Mouse (Mus musculus): ENCODE measurements around the gene P2ry6. TPM values are rescaled to one million over a fixed set of nuclear protein-coding genes. Genes with fewer than 3 reads are reported as not detected.
A peak's percentile ranks its signal among the peaks of the same experiment; 100 is the strongest.

Gene P2ry6
- total RNA-seq, 4 experiments from 2014 or later: 2.7 to 4.0 (median 3.3) TPM

DNA sequence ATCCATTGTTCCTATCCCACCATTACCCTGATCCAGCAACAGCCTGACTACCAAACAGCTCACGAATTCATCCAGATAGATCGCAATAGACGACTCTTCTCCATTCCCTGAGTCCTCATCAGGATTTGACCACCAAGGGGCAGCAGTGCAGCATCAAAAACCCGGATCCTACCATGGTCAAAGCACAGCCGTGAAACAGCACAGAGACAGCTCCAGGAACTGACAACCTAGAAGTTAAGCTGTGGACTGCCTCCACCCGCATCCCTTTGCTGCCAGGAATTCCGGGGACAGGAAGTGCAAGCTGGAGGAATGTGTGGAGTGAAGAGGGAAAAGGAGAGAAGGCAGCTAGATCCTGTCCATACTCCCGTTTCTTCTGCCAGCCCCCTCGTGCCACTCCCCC, 13.6 kb upstream of the P2ry6 start:
- peak; percentile 90 for DNase-seq (ENCODE audit: low spot score)

DNA sequence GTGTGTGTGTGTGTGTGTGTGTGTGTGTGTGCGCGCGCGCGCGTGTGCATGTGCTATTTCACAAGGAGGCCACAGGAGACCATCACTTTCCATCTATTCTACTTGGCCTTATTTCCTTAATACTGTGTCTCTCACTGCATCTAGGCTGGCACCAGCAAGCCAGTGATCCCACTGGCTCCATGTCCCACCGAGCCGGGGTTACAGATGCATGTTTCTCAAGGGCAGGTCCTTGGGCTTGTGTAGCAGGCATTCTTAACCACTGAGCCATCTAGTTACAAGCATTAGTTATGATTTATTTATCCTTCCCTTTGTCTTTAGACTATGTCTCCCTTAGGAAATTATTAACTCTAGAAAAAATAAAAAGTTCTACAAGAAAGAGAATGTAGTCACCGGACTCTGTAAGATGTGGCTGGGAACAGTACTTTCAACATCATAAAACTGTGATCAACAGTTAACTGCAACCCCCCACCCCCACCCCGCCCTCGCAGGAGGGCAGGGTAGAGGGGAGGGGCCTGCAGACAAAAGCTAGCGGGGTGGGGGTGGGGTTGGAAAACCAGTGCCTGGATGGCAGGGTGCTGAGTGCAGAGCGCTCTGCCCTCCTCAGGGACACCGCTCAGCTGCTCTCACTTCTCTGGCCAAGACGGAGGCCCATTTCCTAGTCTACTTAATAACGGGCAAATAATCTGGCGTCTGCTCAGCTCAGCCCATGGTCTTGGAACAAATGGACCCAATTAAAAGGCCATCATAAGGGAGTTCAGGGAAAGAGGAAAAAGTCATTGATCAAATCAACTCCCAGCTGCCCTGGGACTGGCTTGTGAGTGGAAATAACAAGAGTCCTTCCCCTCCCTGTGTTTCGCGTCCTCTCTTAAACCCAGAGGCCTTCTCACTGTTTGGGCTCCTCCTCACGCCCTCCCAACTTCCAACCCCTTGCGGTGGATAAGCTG, 10.3 kb upstream of the P2ry6 start:
- no peak for DNase-seq (ENCODE audit: low spot score)

DNA sequence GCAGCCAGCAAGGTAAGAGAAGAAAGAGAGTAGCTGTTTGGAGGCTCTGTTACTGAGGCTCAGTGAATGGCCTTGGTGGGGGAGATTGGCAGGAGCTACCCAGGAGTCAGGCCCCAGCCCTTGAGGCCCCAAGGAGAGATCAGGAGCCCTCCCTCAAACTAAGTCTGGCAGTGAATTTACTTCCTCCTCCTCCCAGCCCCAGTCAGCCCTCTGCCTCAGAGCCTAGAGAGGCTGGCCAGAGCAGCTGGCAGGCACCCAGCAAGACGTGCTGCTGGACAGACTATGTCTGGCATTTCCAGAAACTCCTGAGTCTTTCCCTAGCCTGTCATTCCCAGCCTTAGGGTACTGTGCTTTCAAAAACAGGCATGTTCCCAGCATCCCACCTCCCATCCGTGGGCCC, 4.7 kb upstream of the P2ry6 start:
- DNase-seq (ENCODE audit: low spot score): no peak

DNA sequence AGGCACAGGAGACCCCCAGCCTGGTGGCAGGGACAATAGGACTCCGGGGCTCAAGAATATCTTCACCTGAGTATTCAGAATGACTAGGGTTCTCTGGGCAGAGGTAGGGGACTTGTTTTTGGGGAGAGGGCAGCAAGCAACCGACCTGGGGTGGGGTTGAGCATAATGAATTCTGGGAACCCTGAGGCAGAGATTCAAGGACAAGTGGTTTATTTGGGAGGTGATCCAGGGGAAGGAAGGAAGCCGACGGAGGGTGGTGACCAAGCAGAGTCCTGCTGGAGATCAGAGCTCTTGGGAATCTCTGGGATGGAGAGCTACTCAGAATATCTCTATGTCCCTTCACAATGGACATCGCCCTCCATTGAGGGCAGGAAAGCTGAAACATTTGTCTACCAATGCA, 3.7 kb upstream of the P2ry6 start:
- no peak for DNase-seq (ENCODE audit: low spot score)

DNA sequence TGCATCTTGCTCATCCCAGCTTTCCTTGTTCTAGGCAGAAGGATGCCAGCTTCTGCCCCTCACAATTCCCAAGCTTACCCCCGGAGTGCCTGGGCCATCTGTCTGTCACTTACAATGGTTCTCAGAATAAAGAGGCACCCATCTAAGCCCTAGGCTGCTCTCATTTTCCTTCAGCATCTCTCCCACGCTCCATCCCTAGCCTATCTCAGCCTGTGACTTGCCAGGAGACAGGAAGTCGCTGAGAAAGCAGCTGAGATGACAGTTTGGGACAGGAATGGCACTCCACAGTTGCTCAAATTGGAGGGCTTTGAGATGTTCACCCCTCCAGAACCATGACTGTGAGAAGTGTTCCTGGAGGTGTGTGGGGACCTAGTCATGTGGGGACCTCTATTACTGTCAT, 1.6 kb downstream of the P2ry6 start:
- DNase-seq (ENCODE audit: low spot score): no peak

DNA sequence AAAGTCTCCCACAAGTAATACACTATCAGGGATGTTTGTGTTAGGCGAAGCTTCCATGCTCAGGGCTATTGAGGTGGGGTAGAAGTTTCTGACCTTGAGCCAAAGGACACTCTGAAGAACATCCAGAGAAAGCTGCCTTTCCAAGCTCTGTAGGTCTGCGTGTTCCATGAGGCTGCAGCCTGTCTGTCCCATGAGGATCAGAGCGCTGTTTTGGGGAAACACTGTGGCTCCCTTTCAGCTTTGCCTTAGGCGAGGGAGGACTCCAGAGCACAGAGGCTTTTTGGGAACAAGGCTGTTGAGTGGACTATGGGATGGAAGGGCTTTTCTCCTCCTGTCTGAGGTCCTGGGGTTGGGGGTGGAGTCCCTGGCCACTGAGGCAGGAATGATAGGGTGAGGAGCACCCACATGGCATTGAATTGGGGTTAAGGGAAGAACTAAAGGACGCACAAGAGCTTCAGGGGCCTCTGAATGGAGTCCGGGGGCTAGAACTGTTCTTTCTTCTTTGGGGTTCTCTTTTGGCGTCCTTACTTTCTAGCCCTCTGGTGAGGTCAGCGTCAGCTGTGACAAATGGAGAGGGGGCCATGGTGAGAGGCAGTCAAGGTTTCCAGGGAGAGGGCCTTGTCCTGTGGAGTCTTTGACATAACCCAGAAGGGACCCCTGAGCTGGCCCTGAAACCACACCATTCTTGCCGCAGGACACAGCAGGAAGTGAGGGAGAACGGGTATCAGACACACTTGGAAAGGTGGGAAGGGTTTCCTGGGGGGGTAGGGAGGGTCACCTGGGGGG, 5.4 kb downstream of the P2ry6 start:
- no peak for DNase-seq (ENCODE audit: low spot score)

DNA sequence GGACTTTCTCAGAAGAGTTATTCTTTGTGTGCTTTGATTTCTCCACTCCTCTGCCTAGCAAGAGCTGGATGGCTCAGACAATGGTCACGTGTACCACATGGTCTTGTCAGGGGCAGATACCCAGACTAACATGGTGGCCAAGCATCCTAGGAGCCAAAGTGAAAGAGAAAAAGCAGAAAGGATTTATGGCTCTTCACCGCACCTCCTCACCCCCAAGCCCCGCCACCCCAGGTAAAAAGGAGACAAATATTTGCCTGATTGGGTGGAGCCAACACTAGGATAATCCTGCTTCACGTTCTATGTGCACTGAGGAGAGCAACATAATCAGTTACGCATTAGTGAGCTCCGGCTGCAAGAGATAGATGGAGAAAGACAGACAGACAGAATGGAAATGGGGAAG, 6.1 kb downstream of the P2ry6 start:
- no peak for DNase-seq (ENCODE audit: low spot score)

DNA sequence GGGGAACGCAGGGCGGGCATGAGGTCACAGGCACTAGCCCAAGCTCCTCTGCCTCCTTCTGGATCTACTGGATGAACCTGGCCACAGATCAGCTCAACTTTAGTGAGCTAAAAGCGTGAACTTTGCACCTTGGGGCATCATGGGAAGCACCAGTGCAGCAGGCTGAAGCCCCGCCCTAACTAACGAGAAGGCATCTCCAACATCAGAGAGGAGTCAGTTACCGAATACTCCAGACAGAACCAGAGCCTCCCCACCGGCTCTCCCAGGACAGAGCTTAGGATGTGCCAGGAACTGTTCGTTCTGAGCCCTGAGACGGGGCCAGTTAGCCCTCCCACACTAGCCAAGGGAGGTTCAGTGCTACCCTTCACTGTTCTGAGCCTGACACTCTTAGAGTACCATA, 6.6 kb downstream of the P2ry6 start:
- DNase-seq (ENCODE audit: low spot score): no peak

DNA sequence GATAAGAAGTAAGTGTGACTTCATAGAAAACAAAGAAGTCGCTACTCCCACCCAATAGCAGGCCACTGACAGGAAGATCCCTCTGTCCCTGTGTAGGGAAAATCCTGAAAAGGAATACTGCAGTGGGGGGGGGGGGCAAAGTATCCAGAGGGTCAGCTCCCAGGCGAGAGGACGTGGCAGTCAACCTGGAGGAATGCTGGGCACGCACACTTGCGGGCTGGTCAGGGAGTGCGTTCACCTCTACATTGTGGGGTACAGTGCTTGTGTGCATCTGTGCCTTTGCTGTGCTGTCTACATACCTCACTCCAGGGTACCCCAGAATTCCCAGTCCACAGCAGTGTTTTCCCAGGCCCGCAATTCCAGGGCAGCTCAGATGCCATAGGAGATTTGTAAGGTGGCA, 8.4 kb downstream of the P2ry6 start:
- DNase-seq (ENCODE audit: low spot score): no peak

DNA sequence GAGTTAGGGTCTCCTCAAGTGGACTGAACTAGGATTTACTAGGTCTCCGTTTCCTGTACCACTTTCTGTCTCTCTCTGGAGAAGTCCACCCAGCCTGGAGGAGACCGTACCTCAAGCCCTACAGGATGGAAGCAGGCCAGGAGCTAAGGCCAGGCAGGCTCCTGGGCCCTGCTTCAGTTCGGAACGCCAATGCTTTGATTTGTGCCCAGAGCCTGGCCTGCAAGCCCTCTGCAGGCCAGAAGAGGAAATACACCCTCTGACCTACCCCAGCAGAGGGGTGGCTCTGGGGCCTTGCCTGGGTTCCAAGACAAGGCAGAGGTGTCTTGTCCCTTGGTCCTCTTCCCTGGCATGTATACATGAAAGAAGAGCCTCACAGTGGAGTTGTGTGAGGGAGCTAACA, 9.4 kb downstream of the P2ry6 start:
- no peak for DNase-seq (ENCODE audit: low spot score)

DNA sequence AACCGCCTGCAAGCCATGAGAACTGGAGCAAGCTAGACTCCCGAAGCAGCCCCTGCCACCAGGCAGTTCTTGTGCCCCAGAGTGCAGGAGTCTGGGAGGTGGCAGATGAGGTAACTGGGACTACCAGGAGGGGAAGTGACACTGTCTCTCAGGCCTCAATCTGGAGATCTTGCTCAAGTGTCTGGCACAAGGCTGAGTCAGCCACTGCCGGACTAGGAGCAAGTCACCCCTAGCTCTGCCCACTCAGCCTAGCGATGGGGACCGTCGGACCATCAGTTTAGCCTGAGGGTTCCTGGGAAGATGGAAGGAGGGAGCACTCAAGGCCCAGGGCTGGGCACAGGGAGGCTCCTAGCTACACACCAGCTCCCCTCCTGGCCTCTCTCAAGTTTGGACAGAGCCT, 10.2 kb downstream of the P2ry6 start:
- DNase-seq (ENCODE audit: low spot score): no peak

DNA sequence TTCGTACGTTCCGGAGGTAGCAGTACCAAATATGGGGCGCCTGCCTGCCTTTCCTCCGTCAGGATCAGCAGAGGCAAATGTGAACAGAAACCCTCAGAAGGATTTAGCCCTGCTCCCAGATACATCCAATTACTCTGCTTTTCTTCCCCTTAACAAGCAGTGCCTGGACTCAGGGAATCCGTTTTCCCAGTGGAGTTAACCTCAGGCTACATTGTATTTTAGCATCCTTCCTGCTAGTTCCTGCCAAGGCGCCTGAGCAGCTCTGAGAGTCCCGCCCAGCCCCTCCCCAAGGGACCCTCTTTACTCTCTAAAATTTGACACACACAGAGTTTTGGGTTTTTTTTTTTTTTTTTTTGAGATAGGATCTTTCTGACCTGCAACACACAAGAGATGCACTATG, 11.1 kb downstream of the P2ry6 start:
- DNase-seq (ENCODE audit: low spot score): no peak

DNA sequence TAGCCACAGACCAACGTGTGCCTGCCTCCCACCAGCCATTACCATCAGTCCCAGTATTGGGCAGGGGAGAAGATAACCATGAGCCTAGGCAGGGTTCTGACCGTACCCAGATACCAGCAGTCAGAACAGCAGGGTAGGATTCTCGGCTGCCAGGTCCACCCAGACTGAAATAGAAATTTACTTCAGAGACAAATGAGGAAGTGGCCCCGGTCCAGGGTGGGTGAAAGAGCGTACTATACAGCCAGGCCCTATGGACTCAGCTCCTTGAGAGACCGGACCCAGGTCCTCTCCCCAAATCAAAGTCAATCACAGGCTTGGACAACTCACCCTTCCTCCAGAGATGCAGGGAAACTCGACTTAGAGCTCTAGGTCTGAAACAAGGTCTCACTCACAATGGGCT, 13.3 kb downstream of the P2ry6 start:
- DNase-seq (ENCODE audit: low spot score): no peak

DNA sequence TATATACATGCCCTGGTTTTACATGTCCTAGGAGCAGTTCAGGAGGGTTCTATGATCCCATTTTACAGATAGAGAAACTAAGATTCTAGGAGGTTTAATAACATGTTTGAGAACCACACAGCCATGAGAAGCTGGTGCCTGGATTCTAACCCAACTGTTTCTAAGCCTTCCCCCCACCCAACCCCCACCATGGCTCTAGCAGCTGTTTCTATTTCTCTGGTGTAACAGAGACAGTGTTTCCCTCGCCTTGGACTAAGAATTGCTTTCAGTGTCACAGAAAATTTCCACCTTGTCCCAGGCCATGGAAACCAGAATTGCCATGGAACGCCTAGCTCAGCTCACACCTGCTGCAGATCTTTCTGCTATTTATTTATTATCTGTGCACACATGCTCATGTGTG, 14.0 kb downstream of the P2ry6 start:
- DNase-seq (ENCODE audit: low spot score): no peak

DNA sequence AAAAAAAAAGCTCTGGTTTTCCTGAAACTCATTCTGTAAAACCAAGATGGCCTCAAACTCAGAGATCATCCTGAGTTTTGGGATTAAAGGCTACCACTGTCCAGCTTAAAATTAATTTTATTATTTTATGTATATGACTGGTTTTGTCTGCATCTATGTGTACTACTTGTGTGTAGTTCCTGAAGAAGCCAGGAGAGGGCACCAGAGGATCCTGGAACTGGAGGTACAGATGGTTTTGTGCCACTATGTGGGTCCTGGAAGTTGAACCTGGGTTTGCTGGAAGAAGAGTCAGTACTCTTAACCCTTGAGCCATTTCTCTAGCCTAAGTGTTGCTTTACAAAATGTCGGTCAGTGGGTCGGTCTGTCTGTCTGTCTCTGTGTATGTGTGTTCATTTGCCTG, 16.0 kb downstream of the P2ry6 start:
- DNase-seq (ENCODE audit: low spot score): no peak

DNA sequence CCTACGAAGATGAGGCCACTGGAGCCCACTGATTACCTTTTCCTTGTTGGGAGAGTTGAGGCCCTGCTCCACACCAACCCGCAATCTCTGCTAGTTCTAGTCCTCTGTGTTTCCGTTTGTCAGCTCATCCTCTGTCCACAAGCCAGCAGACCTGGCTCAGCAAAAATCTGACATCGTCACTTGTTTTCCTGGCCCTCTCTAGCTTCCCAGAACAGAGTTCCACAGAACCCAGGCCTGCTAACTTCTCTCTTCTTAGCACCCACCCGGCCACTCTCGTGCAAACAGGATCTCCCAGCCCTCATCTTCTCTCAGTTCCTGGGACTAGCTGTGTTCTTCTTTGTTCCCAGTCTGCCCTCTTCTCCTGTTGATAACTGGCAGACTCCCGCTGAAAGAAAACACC, 21.8 kb downstream of the P2ry6 start:
- DNase-seq (ENCODE audit: low spot score): no peak

DNA sequence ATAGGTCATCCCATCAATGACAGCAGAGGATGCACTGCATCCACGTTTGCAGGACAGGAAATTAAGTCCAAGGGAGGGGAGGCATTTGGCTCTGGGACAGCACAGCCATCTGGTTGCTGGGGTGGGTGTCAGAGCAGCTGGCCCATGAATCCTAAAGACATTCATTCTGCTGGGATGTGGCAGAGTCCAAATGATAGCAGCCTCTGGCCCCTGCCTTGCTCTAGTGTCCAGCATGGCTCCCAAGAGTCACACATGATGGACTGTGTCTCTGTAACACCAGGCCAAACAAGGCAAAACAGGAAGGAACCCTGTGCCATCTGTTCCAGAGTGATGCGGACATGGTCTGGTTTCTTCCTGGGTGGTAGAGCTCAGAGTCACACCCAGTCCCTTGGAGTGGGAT, 22.5 kb downstream of the P2ry6 start:
- DNase-seq (ENCODE audit: low spot score): no peak

DNA sequence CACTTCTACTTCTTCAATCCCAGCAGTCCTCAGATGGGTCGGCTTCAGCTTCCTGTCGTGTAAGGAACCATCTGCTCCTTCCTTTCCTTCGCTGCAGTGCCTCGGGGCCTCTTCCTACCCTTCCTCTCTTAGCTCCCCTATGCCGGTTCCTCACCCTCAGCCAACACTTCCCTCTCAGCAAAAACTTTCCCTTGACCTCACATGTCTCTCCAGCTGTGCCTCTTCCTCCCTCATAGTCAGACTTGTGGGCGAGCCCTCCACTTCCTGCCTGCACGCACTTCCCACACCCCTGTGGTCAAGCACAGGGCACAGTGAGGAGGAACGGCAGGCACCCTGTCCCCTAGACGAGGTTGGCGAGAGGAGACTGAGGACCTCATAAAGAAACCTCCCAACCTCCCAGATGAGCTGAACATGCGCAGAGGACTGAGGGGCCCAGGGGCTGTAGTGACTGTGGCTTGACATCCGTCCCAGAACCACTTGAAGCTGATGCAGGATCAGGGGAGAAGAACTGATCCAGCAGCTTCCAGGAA, 23.9 kb downstream of the P2ry6 start:
- peak; percentile 65 for DNase-seq (ENCODE audit: low spot score)

DNA sequence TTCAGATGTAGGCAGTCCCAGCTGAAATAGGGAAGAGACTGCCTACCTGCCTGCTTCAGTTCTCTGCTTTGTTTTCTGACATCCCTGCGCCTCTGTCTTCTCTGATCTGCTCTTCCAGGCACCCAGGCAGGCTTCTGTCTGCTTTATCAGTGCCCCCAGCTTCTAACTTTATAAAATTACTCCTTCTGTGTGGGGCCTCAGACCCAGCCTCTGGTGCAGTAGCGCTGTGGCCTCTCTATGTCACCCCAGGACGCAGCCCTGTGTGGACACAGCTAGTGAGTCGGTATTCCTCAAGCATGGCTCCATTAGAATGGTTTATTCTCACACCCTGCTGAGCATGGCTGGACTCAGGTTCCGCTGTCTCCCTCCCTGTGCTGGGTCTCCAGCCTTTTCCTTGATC, 24.4 kb downstream of the P2ry6 start:
- no peak for DNase-seq (ENCODE audit: low spot score)

DNA sequence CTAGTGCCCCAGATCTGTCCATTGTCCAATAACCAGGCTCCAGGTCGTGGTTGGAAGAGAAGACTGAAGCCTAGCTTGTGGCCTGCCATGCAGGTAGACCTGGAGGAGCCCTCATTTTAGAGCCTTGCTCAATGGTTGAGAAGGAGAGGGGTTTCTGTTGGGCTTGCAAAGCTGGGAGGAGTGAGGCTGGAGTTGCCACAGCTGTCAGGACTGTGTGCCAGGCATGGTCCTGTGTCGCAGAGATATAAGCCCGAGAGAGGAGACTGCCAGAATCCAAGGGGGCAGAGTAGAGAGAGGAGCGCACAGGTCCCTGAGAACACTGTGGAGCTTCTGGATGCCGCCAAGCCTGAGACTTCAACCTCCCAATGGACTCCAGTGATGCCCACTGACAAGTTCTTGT, 29.7 kb downstream of the P2ry6 start:
- DNase-seq (ENCODE audit: low spot score): no peak

DNA sequence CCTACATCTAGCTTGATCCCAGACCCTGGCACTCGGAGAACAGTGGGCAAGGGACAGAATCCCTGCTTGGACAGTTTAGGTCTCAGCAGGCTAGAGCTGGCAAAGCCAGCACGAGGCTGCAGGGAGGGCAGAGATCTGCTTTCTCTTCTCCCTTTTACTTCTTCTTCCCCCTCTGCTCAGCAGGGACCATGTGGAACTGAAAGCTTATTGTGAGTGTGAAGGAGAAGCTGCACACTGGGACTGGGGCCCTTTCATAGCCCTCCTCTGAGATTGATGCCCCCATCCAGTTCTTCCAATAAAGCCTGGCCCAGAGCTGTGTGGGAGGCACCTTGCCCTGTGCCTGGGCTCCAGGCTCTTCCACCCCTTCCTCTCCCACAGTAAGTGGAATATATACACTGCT, 30.1 kb downstream of the P2ry6 start:
- no peak for DNase-seq (ENCODE audit: low spot score)

DNA sequence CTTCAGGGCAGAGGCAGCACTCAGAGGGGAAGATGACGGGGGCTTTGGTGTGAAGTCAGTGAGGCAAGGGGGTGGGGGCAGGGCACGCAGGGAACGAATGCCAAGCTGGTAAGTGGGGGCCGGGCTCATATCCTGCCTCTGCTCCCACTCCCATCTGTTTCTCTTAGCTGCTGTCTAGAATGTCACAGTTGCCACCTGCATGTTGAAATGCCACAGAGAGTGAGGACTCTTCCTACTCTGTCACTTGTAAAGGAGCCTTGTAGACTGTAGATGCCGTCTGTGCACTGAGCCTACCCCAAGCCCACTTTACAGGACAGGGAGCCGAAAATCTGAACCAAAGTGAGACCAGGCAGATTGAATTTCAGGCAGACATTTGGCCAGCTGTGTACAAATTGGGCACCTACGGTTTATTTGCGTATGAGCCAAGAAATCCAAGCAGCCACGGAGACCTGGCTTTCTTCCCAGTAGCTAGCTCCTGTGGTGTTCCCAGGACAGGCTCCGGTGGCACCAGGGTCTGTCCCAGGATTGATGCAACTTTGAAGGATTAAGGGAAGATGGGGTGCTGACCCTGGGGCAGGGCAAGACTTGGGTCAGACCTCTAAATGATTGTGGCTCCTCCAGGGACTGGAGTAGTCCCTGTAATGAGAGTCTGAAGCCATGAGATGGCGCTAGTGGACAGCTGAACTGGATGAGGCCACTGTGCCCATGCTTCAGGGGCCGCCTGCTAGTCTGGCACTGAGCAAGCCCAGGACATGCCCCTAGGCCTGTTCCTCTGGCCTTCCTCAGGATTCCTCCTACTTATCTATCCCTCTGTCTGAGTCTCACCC, 31.4 kb downstream of the P2ry6 start:
- DNase-seq (ENCODE audit: low spot score): no peak

All from heart, adult 8-10 months (tissue).